Mouse (Mus musculus) bone marrow macrophage, adult 2 months (primary cell): ENCODE data around the gene Lce1a1. TPM values are rescaled to one million over a fixed set of nuclear protein-coding genes. Genes with fewer than 3 reads are reported as not detected.

Experiments
- H3K27ac ChIP-seq: 2 replicates; pipeline ENCODE4 v1.5.1; 2012; ENCODE audit warnings: low read depth, low read length; ENCODE audit not compliant: insufficient read depth
- H3K4me1 ChIP-seq: 2 replicates; pipeline ENCODE4 v1.6.1; 2012; ENCODE audit warnings: low read length; ENCODE audit not compliant: control insufficient read depth, insufficient read depth
- H3K4me3 ChIP-seq: 2 replicates; pipeline ENCODE4 v1.5.1; 2012; ENCODE audit warnings: mild to moderate bottlenecking, low read length, moderate library complexity; ENCODE audit not compliant: insufficient read depth
- CTCF ChIP-seq: IDR thresholded peaks from 2 replicates; pipeline ENCODE4 v1.5.1; 2012; ENCODE audit warnings: low read depth, mild to moderate bottlenecking, low read length, moderate library complexity
- POLR2A ChIP-seq: IDR thresholded peaks from 2 replicates; pipeline ENCODE4 v1.6.1; 2012; ENCODE audit warnings: mild to moderate bottlenecking, low read depth, low read length, borderline replicate concordance
- polyA plus RNA-seq: library from polyadenylated mRNA; stranded (reverse); fragments of >200 nt; gene quantifications from 2 replicates; pipeline ENCODE4 v1.2.4, GENCODE M21; 2012; ENCODE audit not compliant: missing spikeins, insufficient read depth, insufficient read length

Lce1a1 gene
- polyA plus RNA-seq, 1 experiment, result not detected

DNA sequence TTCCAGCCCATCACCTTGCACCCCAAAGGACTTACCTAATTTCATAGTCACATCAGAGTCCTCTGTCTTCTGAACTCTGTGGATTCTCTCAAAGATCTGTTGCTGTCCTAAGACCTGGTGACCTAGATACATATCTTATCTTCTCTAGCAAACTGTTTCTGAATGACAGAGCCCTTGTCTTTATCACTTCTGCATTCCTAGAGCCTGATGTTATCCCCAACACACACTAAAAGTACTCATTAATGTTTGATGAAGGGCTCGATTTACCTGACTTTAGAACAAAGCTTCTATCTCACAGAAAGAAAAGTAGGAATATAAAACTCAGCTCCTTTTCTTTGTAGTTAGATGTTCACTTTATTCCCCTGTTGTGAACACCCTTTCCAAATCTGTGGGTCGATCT lies 26.5 kb downstream of the Lce1a1 start, which contains the start of gene Lce6a:
Gene Lce6a (minus strand): TSS at position 101 of the 400 bp plus-strand sequence.
- Histone ChIP-seq H3K4me3 (no peak within 1 kb of the TSS), H3K27ac (no peak within 1 kb of the TSS), H3K4me1 (no peaks in the 10 kb centered on the region)
- TF ChIP-seq CTCF (no peak), POLR2A (no peak)

DNA sequence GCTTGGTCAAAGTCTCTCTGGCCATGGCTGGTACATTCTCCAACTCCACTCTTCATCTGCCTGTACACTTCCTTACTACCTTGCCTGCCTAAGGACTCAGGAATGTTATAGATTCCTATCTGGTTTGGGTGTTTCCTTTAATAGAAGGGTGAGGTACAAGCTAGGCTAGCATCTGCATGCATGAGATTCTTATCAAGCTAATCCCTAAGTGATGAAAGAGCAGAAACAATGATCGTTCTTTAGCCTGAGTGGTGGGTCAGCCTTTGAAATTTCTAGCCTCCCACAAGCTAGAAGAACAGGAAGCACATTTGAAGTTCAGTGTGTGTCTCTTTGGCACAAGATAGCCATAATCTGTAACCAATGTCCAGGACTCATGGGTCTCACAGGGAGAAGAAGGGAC lies 38.3 kb downstream of the Lce1a1 start:
- Histone ChIP-seq H3K27ac (no peak overlapping the region), H3K4me3 (no peak overlapping the region), H3K4me1 (no peaks in the 10 kb centered on the region)
- TF ChIP-seq CTCF (no peak), POLR2A (no peak)

DNA sequence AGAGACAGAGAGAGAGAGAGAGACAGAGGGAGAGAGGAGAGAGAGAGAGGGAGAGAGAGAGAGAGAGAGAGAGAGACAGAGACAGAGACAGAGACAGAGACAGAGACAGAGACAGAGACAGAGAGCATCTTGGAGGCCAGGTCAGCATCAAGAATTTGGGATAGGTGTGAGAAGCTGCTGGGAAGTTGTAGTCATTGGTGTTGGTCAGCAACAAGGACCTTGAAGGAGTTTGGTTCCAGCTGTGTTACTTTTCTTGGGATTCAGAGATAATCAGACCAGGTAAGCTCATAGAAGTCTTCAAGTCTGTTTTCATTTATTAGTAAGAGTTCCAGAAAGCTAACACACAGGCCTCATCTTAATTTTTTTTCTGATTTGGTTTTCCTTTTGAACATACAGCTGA lies 40.7 kb downstream of the Lce1a1 start, which contains the start of gene 2210017I01Rik:
Gene 2210017I01Rik (minus strand): TSS at position 101 of the 400 bp plus-strand sequence.
- Histone ChIP-seq H3K4me1 (no peaks in the 10 kb centered on the region), H3K4me3 (no peak within 1 kb of the TSS), H3K27ac (no peak within 1 kb of the TSS)
- TF ChIP-seq CTCF, result no peak

DNA sequence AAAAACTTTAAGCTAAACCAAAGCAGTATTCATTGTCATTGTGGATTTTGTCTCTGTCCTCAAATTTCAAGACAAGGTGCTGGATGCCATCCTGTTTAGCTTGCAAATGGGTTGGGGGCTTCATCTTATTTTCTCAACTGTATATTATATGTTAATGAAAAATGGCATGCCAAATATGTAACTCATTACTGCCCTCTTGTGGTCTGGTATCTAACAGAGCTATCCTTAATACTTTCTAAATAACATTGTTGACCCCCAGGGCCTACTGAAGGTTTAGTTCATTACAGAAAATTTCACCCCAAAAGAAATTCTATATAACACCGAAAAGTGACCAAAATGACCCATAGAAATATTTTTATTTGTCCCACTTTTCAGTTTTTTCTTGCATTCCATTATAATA lies 45.9 kb downstream of the Lce1a1 start:
- no peak for TF ChIP-seq POLR2A
- TF ChIP-seq CTCF, result no peak
- Histone ChIP-seq H3K4me1 (no peaks in the 10 kb centered on the region), H3K4me3 (no peak overlapping the region), H3K27ac (no peak overlapping the region)

DNA sequence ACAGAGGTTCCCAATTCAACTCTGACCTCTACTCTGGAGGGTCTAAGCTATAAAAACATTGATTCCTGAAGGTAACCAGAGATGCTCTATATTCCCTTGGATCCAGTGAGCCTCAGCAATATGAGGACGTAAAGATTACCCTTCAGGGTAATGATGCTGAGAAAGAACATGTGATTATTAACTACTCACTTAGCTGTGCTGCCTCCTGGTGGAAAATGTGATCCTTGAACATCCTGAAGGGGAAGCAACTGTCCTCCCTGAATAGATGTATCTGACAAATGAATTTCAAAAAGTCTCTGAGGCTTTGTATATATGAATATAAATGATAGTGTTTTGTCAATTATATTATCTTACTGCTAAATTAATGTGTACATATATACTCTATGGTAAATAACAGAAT lies 47.7 kb downstream of the Lce1a1 start:
- Histone ChIP-seq H3K4me3 (no peak overlapping the region), H3K4me1 (no peaks in the 10 kb centered on the region), H3K27ac (no peak overlapping the region)
- TF ChIP-seq CTCF, result no peak
- no peak for TF ChIP-seq POLR2A

DNA sequence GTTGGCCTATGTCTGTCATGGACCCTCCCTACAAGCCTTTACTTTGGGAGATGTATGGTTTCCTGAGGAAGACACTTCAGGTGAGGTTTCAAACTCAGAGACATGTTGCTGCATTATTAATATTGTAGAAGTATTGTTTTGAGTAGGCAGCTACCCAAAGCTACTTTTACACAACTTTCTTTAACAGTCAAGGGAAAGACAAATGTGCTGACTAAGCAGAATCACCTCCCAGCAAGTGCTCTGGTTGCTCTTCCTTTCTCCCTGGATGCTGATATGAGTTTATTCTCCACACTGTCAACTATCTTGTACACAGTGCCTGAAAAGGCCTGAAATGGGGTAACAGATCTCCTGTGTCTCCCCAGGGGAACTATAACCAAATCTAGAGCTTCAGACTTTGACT lies 48.1 kb downstream of the Lce1a1 start:
- no peaks in the 10 kb centered on the region for H3K4me1 ChIP-seq
- H3K4me3 ChIP-seq, result no peak overlapping the region
- H3K27ac ChIP-seq, result no peak overlapping the region
- no peak for TF ChIP-seq POLR2A
- TF ChIP-seq CTCF, result no peak

DNA sequence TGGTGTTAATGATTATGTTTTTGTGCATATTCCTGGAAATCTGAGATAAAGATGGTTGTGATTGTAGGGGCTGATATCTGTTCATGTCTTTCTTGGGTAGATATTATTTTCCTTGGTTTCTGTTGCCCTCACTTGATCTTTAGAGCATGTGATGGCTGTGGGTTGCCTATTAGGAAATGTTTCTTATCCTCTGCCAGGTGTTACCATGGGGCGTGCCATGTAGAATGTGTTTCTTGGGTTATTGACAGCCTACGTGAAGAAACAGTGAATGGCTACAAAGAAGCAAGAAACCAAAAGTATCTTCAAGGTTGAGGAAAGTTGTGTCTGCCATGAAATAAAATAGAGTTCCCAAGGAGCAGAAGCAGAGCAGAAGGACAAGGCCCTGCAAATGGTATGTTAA lies 49.7 kb downstream of the Lce1a1 start:
- TF ChIP-seq POLR2A (no peak), CTCF (no peak)
- Histone ChIP-seq H3K27ac (no peak overlapping the region), H3K4me3 (no peak overlapping the region), H3K4me1 (no peaks in the 10 kb centered on the region)

Other genes starting within 250 kb of the Lce1a1 start
- gene Sprr2i, start 240.3 kb downstream of the Lce1a1 start, polyA plus RNA-seq, result not detected in 2 replicates
- gene Sprr2j-ps, start 230.2 kb downstream of the Lce1a1 start, polyA plus RNA-seq, result not detected in 2 replicates
- 4.2 and 17.1 TPM in 2 replicates for gene Gm9774, start 218.9 kb downstream of the Lce1a1 start, polyA plus RNA-seq
- not detected in 2 replicates for gene Sprr2k, start 215.7 kb downstream of the Lce1a1 start, polyA plus RNA-seq
- gene Sprr1b, start 209.5 kb downstream of the Lce1a1 start, polyA plus RNA-seq, result not detected in 2 replicates
- gene Sprr3, start 189.6 kb downstream of the Lce1a1 start, polyA plus RNA-seq, result not detected in 2 replicates
- gene Sprr1a, start 162.4 kb downstream of the Lce1a1 start, polyA plus RNA-seq, result not detected in 2 replicates
- gene Sprr4, start 147.8 kb downstream of the Lce1a1 start, polyA plus RNA-seq, result not detected in 2 replicates
- gene 2310046K23Rik, start 113.8 kb downstream of the Lce1a1 start, polyA plus RNA-seq, result not detected in 2 replicates
- gene Ivl, start 74.6 kb downstream of the Lce1a1 start, polyA plus RNA-seq, result not detected in 2 replicates
- gene Smcp, start 59.3 kb downstream of the Lce1a1 start, polyA plus RNA-seq, result not detected in 2 replicates
- gene 2210017I01Rik, start 40.8 kb downstream of the Lce1a1 start, polyA plus RNA-seq, result not detected in 2 replicates
- not detected in 2 replicates for gene Lce6a, start 26.6 kb downstream of the Lce1a1 start, polyA plus RNA-seq
- not detected in 2 replicates for gene Lce1b, start 8.6 kb upstream of the Lce1a1 start, polyA plus RNA-seq
- not detected in 2 replicates for gene Lce1a2, start 22.0 kb upstream of the Lce1a1 start, polyA plus RNA-seq
- gene Lce1c, start 30.9 kb upstream of the Lce1a1 start, polyA plus RNA-seq, result not detected in 2 replicates
- gene Lce1d, start 38.9 kb upstream of the Lce1a1 start, polyA plus RNA-seq, result not detected in 2 replicates
- gene Lce1e, start 60.8 kb upstream of the Lce1a1 start, polyA plus RNA-seq, result not detected in 2 replicates
- gene Lce1f, start 72.0 kb upstream of the Lce1a1 start, polyA plus RNA-seq, result not detected in 2 replicates
- not detected in 2 replicates for gene Gm38119, start 90.8 kb upstream of the Lce1a1 start, polyA plus RNA-seq
- not detected in 2 replicates for gene Lce1g, start 104.0 kb upstream of the Lce1a1 start, polyA plus RNA-seq
- not detected in 2 replicates for gene Lce1h, start 116.8 kb upstream of the Lce1a1 start, polyA plus RNA-seq
- not detected in 2 replicates for gene Lce1i, start 130.6 kb upstream of the Lce1a1 start, polyA plus RNA-seq
- gene Lce1j, start 142.2 kb upstream of the Lce1a1 start, polyA plus RNA-seq, result not detected in 2 replicates
- not detected in 2 replicates for gene Lce1k, start 159.6 kb upstream of the Lce1a1 start, polyA plus RNA-seq
- gene Kprp, start 178.9 kb upstream of the Lce1a1 start, polyA plus RNA-seq, result not detected in 2 replicates
- gene Lce1l, start 203.0 kb upstream of the Lce1a1 start, polyA plus RNA-seq, result not detected in 2 replicates
- gene 2310050C09Rik, start 221.9 kb upstream of the Lce1a1 start, polyA plus RNA-seq, result not detected in 2 replicates